Mouse (Mus musculus): ENCODE results near the gene Med29.
"Not testable (repeated sequence)": the region's sequence is repeated elsewhere in the genome, so short reads cannot be mapped to it uniquely, and the experiment has no call there.

The Med29 gene

DNA sequence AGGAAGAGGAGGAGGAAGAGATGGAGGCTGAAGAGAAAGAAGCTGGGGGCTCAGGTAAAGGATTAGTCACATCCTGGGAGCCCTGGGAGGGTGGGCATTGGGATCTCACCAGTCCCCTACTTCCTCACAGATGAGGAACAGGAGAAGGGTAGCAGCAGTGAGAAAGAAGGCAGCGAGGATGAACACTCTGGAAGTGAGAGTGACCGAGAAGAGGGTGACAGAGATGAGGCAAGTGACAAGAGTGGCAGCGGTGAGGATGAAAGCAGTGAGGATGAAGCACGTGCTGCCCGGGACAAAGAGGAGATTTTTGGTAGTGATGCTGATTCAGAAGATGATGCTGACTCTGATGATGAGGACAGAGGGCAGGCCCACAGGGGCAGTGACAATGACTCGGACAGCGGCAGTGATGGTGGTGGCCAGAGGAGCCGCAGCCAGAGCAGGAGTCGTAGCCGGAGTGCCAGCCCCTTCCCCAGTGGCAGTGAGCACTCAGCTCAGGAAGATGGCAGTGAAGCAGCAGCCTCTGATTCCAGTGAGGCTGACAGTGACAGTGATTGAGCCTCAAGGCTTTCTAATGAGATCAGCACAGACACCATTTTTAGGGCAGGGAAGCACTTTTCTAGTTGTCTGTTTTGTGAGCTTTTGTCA, 6.3 kb upstream of the Med29 start:
- DNase-seq (ENCODE audit: inconsistent age in 2 of 2, low spot score in 1 of 2): no peak

DNA sequence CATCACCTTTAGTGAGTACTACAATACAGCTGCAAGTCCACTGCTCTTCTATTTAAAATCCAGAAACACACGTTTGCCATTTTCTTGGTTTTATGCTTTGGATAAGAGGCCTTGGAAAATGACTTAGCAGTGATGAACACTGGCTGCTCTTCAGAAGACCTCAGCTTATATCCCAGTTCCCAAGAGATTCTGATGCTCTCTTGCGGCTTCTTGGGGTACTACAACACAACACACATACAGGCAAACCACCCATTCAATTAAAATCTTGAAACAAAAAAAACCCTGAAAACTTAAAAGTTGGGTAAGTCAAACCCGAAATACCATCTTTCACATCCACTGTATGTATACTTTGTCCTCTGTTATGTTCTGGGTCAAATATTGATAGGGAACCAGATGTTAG, 5.5 kb upstream of the Med29 start:
- DNase-seq (ENCODE audit: inconsistent age in 2 of 2, low spot score in 1 of 2): no peak

DNA sequence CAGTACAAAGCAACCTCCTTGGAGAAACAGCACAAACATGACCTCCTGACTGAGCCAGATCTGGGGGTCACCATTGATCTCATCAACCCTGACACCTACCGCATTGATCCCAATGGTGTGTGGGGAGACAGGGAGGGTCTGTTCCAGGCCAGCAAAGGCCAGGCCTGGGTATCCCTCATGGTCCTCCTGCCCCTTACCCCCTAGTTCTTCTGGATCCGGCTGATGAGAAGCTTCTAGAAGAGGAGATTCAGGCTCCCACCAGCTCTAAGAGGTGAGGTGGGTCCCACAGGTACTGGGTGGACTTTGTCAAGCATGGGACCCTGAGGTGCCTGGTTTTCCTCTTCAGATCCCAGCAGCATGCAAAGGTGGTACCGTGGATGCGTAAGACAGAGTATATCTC, 2.9 kb upstream of the Med29 start:
- DNase-seq (ENCODE audit: inconsistent age in 2 of 2, low spot score in 1 of 2): no peak

GRCm38 (mm10) chr7:28393272-28393951, 904 bp upstream of the Med29 start:
- peak in 1 of 2 experiments; percentile 15 for DNase-seq (ENCODE audit: inconsistent age in 2 of 2, low spot score in 1 of 2)

DNA sequence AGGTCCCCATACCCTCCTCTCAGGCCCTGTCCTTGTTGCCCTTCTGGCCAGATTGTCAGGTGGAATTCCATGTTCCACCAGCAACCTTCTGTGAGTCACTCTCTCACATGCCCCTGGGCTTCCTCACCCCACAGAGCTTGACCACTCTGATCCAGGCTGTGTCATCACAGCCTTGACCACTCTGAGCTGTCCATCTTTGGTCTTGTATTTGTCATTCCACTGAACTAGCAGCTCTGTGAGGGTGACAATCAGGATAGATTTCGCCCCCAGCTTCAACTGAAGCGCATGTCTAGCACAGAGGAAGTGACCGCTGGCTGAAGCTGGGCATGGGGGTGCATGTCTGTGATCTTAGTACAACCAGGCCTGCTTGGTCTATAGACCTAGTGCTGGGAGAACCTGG, 2.2 kb downstream of the Med29 start:
- peak; percentile 53 to 68 for DNase-seq (ENCODE audit: inconsistent age in 2 of 2, low spot score in 1 of 2)

- not testable (repeated sequence) for DNase-seq (ENCODE audit: inconsistent age in 2 of 2, low spot score in 1 of 2)
Observed at GRCm38 (mm10) chr7:28387384-28387783, 5.1 kb downstream of the Med29 start.

- not testable (repeated sequence) for DNase-seq (ENCODE audit: inconsistent age in 2 of 2, low spot score in 1 of 2)
Observed at GRCm38 (mm10) chr7:28386877-28387276, 5.6 kb downstream of the Med29 start.

DNA sequence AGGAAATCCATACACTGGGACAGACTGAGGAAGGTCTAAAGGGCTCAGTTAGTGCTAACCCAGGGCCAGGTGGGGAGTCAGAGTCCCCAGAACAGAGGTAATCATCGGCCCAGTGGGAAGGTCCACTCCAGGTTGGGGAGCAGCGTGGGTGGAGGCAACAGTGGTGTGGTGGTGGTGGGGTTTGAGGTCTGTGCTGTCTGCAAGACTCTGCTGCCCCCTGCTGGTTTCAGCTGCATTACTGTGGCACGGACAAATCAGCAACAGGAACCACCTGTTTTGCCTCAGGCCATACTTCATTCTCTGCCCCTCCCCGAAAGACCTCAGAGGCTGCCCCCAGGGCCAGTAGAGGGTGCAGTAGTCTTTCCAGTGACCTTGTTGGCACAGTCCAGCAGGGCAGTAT, 6.0 kb downstream of the Med29 start:
- peak; percentile 82 to 92 for DNase-seq (ENCODE audit: inconsistent age in 2 of 2, low spot score in 1 of 2)

DNA sequence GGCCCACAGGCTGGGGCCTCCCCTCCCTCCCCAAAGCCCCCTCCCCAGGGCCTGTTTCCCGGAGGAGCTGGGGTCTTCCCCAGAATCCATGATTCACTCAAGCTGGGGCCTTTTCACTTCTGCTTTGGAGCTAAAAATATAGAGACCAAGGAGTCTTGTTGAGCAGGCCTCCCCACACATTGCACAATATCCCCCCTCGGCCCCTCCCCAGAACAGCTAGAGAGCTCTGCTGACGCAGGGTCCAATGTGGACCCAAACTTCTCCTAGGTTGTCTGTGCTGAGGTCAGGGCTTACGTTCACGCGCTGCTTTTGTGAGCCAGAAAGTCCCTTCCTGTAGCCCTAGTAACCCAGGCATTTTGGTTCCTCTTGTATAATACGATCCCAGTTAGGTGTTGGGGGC, 6.5 kb downstream of the Med29 start:
- DNase-seq (ENCODE audit: inconsistent age in 2 of 2, low spot score in 1 of 2): peak in 1 of 2 experiments; percentile 60

GRCm38 (mm10) chr7:28385196-28385595, 7.3 kb downstream of the Med29 start:
- DNase-seq (ENCODE audit: inconsistent age in 2 of 2, low spot score in 1 of 2): no peak

GRCm38 (mm10) chr7:28384162-28384561, 8.3 kb downstream of the Med29 start:
- no peak for DNase-seq (ENCODE audit: inconsistent age in 2 of 2, low spot score in 1 of 2)

- DNase-seq (ENCODE audit: inconsistent age in 2 of 2, low spot score in 1 of 2): peak in 1 of 2 experiments; percentile 64
Observed at GRCm38 (mm10) chr7:28383606-28384005, 8.9 kb downstream of the Med29 start.

DNA sequence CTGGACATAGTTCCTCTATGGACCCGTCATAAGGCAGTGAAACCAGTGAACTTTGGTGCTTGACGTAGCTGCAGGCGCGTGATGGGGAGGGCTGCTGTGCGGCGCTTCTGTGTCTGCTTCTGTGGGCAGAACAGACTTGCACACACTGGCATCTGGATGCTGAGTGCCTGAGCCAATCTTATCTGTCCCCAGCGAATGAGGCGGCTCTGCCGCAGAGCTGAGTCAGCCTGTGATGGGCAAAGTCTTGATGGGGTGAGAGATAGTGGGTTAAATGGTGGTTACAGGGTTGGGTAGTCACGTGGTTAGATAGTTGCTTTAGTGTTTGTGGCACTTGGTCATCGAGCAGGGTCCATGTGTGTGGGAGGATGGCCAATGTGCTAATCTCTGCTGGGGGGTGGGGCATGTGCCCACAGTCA, 9.5 kb downstream of the Med29 start:
- DNase-seq (ENCODE audit: inconsistent age in 2 of 2, low spot score in 1 of 2): peak; percentile 82 to 86

GRCm38 (mm10) chr7:28382347-28382951, 10.1 kb downstream of the Med29 start:
- DNase-seq (ENCODE audit: inconsistent age in 2 of 2, low spot score in 1 of 2): no peak

DNA sequence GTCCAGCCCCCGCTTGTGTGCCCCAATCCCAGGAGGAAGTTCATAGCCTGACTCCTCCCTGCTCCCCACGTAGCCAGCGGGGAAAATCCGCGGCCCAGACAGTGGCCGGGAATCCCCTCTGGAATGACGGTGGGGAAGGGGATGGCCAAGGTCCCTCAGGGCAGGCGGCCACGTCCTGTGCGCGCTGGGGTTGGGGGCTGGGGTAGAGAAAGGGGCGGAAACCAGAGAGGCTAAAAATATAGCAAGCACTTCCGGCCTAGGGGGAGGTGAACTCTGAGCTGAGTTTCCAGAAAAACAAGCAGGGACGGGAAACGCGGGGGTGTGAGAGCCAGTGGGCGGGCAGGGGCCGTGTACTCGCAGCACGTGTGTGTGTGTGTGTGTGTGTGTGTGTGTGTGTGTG, 10.6 kb downstream of the Med29 start:
- DNase-seq (ENCODE audit: inconsistent age in 2 of 2, low spot score in 1 of 2): peak; percentile 88 to 96

DNA sequence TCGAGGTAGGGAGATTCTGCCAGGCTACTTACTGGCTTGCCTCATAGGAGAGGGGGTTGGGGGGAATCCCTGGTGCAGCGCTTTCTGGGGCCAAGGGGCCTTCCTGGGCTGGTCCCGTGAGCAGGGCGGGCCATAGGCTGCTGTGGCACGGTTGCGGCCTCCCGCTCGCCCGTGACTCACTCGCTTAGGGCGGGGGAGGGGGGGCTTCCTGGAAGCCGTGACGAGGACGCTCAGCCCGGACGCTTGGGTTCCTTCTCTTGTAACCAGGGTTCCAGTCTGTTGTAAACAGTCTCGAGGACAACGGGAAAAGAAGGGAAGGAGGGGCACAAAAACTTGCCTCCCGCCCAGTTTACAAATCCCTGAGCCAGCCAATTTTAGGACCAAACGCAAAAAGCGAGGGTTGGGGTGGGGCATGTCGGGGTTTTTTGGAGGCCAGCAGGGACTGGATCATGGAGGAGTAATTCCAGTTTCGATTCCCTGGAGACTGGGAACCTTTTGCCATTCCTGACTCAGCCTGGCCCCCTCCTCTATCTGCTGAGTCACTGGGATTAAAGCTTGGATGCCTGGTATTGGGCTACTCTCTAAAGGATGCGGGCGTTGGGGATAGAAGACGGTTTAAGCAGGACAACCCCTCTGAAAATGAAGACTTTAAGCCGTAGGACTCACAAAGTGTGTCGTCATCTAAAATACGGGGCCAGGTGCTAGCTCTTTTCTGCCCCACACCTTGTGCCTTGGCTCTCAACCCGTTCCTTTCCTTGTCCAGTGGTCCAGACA, 11.3 kb downstream of the Med29 start:
- peak; percentile 91 to 96 for DNase-seq (ENCODE audit: inconsistent age in 2 of 2, low spot score in 1 of 2)

- no peak for DNase-seq (ENCODE audit: inconsistent age in 2 of 2, low spot score in 1 of 2)
Observed at GRCm38 (mm10) chr7:28380237-28381016, 12.1 kb downstream of the Med29 start, which contains the start of gene Zfp36. Zfp36 (minus strand) TSS chr7:28380253.

DNA sequence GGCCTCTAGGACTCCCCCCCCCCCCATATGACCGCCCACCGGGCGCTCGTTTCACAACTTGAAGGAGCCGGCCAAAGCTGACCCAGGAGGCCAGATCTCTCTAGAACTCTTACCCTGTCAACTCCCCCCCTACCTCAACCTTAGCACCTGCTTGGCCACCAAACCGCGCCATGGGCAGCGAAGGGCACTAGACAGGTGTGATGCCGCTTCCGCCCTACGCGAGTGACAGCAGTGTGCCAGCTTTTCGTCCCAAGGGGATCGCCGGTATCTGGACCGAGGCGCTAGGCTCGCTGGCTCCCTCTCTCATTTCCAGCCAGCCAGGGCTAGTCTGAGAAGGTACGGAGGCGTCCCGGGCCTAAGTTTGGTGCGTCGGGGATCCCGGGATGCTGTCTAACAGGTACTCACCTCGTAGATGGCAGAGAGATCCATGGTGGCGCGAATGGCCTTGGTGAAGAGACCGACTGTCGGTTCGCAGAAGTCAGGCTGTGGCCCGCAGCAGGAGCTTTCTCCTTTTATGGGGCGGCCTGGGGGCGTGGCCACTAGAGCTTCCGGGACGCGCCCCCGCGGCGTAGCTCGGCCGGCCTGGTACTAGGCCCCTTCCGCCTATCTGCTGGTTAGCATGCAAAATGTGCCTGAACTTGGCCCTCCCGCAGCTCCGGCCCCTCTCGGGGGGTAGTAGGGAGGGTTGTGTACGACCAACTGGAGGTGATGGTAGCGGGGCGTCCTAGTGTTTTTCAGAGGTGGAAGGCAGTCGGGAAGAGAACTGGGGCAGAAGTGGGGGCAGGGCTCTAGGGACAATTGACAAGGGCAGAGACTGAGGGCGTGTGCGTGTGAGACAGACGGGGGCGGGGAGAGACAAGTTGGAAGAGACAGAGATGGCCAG, 13.5 kb downstream of the Med29 start:
- peak; percentile 95 to 99 for DNase-seq (ENCODE audit: inconsistent age in 2 of 2, low spot score in 1 of 2)

GRCm38 (mm10) chr7:28378066-28378690, 14.3 kb downstream of the Med29 start:
- peak; percentile 62 to 85 for DNase-seq (ENCODE audit: inconsistent age in 2 of 2, low spot score in 1 of 2)
